Mouse (Mus musculus) testis, adult 2 months (tissue): ENCODE data around the gene Omd.

Experiments used
- CTCF ChIP-seq: fragments of 200-500 bp; IDR thresholded peaks from 2 replicates; pipeline ENCODE4 v1.5.1; 2012; ENCODE audit warnings: low read depth, mild to moderate bottlenecking, inconsistent platforms, low read length, moderate library complexity; ENCODE audit not compliant: control insufficient read depth, insufficient read depth, insufficient replicate concordance
- POLR2A ChIP-seq: fragments of 200-500 bp; IDR thresholded peaks from 2 replicates; pipeline ENCODE4 v1.6.1; 2012; ENCODE audit warnings: low read depth, mild to moderate bottlenecking, inconsistent platforms, low read length, moderate library complexity; ENCODE audit not compliant: control insufficient read depth

- TF ChIP-seq CTCF (no peak), POLR2A (no peak)
Measured at GRCm38 (mm10) chr13:49556924-49557323, 25.3 kb upstream of the Omd start.
